Mouse (Mus musculus) embryonic fibroblast, embryonic 13.5 days (primary cell): ENCODE data around the gene Hexdc.

Experiments used
- CTCF ChIP-seq: IDR thresholded peaks from 2 replicates; pipeline ENCODE4 v1.5.1; 2011; ENCODE audit warnings: mild to moderate bottlenecking, control low read depth, low read length, moderate library complexity, borderline replicate concordance; ENCODE audit not compliant: insufficient read depth
- POLR2A ChIP-seq: IDR thresholded peaks from 2 replicates; pipeline ENCODE4 v1.6.1; 2011; ENCODE audit warnings: low read depth, mild to moderate bottlenecking, control low read depth, low read length, moderate library complexity

- TF ChIP-seq CTCF = no peak
- no peak for TF ChIP-seq POLR2A
Observed at GRCm38 (mm10) chr11:121221321-121222010, 17.2 kb downstream of the Hexdc start.
